Mouse (Mus musculus) embryonic facial prominence, embryonic 15.5 days (tissue): ENCODE measurements around the gene Sbno2. TPM values are rescaled to one million over a fixed set of nuclear protein-coding genes. Genes with fewer than 3 reads are reported as not detected.

Experiments used
- polyA plus RNA-seq: library from polyadenylated mRNA; unstranded; fragments of >200 nt; fragmentation: Nextera tagmentation; extraction: Ambion mirVana; gene quantifications from 2 replicates; pipeline ENCODE4 v1.2.1, GENCODE M21; 2015

Gene Sbno2
- polyA plus RNA-seq, 1 experiment from 2014 or later: 19.4 TPM

Other genes starting within 250 kb of the Sbno2 start
- gene Prtn3, start 231.1 kb downstream of the Sbno2 start, polyA plus RNA-seq: 4.3 and 5.6 TPM in 2 replicates
- gene Plppr3, start 230.9 kb downstream of the Sbno2 start, polyA plus RNA-seq: 59.9 and 68.2 TPM in 2 replicates
- 0.28 and 0.85 TPM in 2 replicates for gene Elane, start 219.3 kb downstream of the Sbno2 start, polyA plus RNA-seq
- not detected in 2 replicates for gene Cfd, start 214.7 kb downstream of the Sbno2 start, polyA plus RNA-seq
- 44.0 and 48.4 TPM in 2 replicates for gene Med16, start 196.6 kb downstream of the Sbno2 start, polyA plus RNA-seq
- gene Gm26602, start 194.7 kb downstream of the Sbno2 start, polyA plus RNA-seq: 5.2 TPM in 1 of 2 replicates, not detected in the other
- 1.1 and 1.4 TPM in 2 replicates for gene Kiss1r, start 188.6 kb downstream of the Sbno2 start, polyA plus RNA-seq
- 179 and 181 TPM in 2 replicates for gene R3hdm4, start 184.4 kb downstream of the Sbno2 start, polyA plus RNA-seq
- gene Arid3a, start 178.5 kb downstream of the Sbno2 start, polyA plus RNA-seq: 6.6 and 7.0 TPM in 2 replicates
- gene Wdr18, start 145.4 kb downstream of the Sbno2 start, polyA plus RNA-seq: 84.7 and 90.6 TPM in 2 replicates
- gene Grin3b, start 134.9 kb downstream of the Sbno2 start, polyA plus RNA-seq: 0.63 and 0.77 TPM in 2 replicates
- 23.9 and 29.3 TPM in 2 replicates for gene Tmem259, start 121.2 kb downstream of the Sbno2 start, polyA plus RNA-seq
- 288 and 296 TPM in 2 replicates for gene Cnn2, start 117.0 kb downstream of the Sbno2 start, polyA plus RNA-seq
- gene Abca7, start 109.1 kb downstream of the Sbno2 start, polyA plus RNA-seq: 3.7 and 4.0 TPM in 2 replicates
- 5.1 and 6.2 TPM in 2 replicates for gene Arhgap45, start 88.9 kb downstream of the Sbno2 start, polyA plus RNA-seq
- gene Polr2e, start 65.8 kb downstream of the Sbno2 start, polyA plus RNA-seq: 218 and 221 TPM in 2 replicates
- 503 and 528 TPM in 2 replicates for gene Gpx4, start 58.4 kb downstream of the Sbno2 start, polyA plus RNA-seq
- gene Stk11, start 10.2 kb upstream of the Sbno2 start, polyA plus RNA-seq: 21.3 and 27.3 TPM in 2 replicates
- gene Atp5d, start 33.1 kb upstream of the Sbno2 start, polyA plus RNA-seq: 516 and 519 TPM in 2 replicates
- 9.3 and 10.9 TPM in 2 replicates for gene Cbarp, start 35.3 kb upstream of the Sbno2 start, polyA plus RNA-seq
- 18.3 and 20.4 TPM in 2 replicates for gene Midn, start 42.7 kb upstream of the Sbno2 start, polyA plus RNA-seq
- 102 and 116 TPM in 2 replicates for gene Cirbp, start 60.4 kb upstream of the Sbno2 start, polyA plus RNA-seq
- gene 1600002K03Rik, start 67.4 kb upstream of the Sbno2 start, polyA plus RNA-seq: 12.0 and 13.6 TPM in 2 replicates
- gene Efna2, start 73.9 kb upstream of the Sbno2 start, polyA plus RNA-seq: 30.9 and 31.8 TPM in 2 replicates
- gene Mum1, start 120.9 kb upstream of the Sbno2 start, polyA plus RNA-seq: 75.2 and 77.0 TPM in 2 replicates
- 317 and 339 TPM in 2 replicates for gene Ndufs7, start 143.6 kb upstream of the Sbno2 start, polyA plus RNA-seq
- 72.3 and 88.0 TPM in 2 replicates for gene Gamt, start 155.4 kb upstream of the Sbno2 start, polyA plus RNA-seq
- gene Dazap1, start 155.9 kb upstream of the Sbno2 start, polyA plus RNA-seq: 61.2 and 64.6 TPM in 2 replicates
- gene Rps15, start 186.9 kb upstream of the Sbno2 start, polyA plus RNA-seq: 969 and 997 TPM in 2 replicates
- 3.4 and 5.4 TPM in 2 replicates for gene Apc2, start 190.4 kb upstream of the Sbno2 start, polyA plus RNA-seq
- 50.8 and 52.7 TPM in 2 replicates for gene 2310011J03Rik, start 215.0 kb upstream of the Sbno2 start, polyA plus RNA-seq
- 4.2 and 5.2 TPM in 2 replicates for gene Pcsk4, start 223.9 kb upstream of the Sbno2 start, polyA plus RNA-seq
- gene Reep6, start 224.4 kb upstream of the Sbno2 start, polyA plus RNA-seq: 10.7 and 13.7 TPM in 2 replicates
- gene Adamtsl5, start 242.8 kb upstream of the Sbno2 start, polyA plus RNA-seq: 11.5 and 11.6 TPM in 2 replicates